Mouse (Mus musculus) neural tube, embryonic 10.5 days (tissue): ENCODE measurements at regions not wholly inside any gene's neighbourhood (a gene's known extent, or its start where the extent isn't known, plus 50 kb on each side); places are given as distances from the start of the nearest gene placed in this dataset.

Experiments used
- DNase-seq: peaks from one replicate; pipeline ENCODE4 v3.0.0-alpha.2; 2017; ENCODE audit warnings: low spot score; ENCODE audit errors: extremely low spot score

DNA sequence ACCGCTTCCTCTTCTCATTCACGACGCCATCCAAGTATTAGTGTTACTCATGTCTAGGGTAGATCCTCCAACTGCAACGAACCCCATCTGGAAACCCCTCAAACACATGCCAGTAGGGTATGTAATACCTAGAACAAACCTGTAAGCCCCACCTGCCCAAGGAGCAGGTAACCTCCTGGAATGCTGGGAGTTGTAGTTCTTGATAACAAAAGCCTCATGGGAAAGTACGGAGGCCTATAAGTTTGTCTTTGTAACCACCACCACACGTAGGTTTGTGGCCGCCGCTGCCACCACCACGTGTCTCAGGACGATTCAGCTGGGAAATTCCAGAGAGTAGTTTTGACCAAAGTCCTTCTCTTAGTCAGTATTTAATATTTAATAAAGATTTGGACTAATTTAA, 107.4 kb upstream of the Unc5b start:
- no peak for DNase-seq

DNA sequence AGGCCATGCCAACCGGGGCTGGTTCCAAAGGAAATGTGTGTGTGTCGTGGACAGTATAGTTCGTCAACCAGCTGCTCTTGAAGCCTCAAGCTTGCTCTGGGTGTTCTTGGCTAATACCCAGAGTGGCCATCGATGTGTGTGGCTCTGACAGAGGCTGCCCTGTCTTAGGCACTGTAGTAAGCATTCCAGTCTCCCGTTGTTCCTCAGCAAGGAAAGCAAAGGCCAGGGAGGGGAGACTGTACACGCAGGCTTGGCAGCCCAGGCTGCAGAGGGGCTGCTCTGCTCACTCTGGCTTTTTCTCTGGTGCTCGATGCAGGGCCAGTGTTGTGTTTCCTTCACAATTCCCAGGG, 106.1 kb upstream of the Unc5b start:
- no peak for DNase-seq

DNA sequence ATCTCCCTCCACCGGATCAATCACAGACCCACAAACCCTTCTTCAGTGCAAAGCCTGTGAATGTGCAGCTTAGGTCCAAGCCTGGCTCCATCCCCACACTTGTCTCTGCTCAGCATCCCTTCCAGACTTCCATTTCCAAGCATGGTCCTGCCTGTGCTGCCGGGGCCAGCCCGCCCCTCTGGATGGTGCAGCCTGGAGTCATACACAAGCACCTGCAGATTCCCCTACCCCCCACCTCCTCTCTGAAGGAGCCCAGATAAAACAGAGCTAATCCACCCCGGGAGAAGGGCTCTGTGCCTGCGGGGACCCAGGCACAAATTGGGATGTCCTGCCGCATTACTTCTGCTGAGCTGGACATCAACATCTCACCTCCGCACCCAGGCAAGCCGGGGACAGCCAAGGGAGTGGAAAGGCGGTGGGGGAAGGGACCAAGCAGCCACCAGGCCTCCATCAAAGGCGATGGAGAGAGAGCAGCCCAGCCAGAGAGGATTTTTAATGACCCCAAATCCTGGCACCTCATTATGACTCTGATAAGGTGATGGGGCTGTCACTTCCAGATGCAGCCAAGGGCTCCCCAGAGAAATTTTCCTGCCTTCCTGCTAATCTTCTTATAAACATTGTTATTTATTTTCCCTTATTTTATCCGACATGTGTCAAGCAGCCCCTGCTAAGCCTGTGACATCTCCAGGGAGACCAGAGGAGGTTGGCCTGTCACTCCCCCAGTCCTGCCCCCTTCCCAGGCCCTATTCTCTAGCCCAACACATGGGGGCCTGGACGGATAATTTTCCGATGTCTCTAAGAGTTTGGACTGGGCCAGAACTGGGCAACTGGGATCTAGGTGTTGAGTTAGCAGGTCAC, 105.5 kb upstream of the Unc5b start:
- DNase-seq, result no peak

DNA sequence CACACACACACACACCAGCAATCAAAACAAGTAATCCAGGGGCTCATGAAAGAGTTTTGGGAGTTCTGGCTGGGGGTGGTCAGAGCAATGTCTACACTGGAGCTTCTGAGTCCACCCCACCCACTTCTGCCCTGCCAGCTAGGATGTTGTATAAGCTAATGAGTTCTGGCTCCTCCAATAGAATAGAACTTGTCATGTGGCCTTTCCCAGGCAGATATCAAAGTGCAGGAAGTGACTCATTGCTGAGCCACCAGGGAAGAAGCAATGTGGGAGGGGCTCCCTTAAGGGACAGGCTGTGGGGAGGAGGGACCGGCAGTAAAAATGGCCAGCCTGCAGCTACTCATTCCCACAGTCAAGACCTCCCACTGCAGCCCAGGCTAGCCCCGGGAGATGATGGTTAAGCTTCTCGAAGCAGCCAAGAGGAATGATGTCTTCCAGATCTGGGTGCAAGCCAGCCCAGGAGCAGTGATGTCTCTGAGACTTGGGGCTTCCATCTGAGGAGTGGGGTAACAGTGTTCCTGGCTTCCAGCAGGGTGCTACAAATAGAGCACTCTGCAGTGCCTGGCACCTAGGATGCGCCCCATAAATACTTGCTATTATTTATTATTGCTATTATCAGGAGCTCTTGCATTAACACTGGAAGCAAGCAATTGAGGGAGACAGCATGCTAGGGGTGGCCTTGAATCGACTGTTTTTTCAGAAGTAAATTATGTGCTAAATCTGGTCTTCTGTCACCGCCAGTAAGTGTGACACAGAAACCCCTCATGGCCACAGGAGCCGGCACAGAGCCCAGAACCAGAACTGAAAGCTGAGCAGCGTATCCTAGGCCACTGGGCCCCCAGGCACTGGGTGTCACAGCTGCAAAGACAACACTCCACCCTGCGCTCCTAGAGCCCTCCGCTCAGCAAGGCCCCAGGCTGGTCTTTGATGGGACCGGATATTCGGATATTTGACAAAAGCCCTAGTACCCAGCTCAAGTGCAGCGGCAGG, 103.2 kb upstream of the Unc5b start:
- no peak for DNase-seq

DNA sequence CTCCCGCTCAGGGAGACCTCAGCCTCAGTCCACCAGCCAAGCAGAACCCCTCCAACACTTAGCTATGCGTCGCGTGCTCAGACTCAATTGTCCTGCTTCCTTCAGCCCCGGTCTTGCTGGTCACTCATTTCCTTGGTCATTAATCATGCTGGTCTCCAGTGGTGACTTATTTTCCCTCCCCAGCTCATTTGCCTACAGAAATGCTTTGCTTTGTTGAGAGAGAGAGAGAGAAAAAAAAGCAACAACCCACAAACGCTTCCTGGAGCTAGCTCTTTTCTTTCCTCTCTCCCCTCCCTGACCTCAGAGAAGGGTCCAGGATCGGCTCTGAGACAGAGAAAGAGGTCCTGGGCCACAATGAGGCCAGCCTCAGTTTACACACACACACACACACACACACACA, 102.5 kb upstream of the Unc5b start:
- DNase-seq, result no peak

DNA sequence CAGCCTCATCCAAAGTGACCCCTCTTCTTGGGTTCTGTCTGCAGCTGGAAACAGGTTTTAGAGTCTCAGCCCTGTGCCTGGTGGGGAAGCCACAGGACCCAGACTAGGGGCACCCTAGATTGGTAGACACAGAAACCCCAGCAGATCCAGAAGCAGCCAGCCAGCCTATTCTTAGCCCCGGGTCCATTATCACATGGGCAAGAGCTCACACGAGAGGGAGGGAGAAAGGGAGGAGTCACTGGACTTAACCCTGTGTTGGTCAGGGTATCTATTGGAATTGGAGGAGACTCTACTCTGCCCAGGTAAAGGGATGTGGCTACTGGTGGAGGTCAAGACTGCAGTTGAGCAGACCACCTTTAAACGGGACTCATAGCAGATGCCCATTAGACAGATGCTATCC, 101.5 kb upstream of the Unc5b start:
- no peak for DNase-seq

DNA sequence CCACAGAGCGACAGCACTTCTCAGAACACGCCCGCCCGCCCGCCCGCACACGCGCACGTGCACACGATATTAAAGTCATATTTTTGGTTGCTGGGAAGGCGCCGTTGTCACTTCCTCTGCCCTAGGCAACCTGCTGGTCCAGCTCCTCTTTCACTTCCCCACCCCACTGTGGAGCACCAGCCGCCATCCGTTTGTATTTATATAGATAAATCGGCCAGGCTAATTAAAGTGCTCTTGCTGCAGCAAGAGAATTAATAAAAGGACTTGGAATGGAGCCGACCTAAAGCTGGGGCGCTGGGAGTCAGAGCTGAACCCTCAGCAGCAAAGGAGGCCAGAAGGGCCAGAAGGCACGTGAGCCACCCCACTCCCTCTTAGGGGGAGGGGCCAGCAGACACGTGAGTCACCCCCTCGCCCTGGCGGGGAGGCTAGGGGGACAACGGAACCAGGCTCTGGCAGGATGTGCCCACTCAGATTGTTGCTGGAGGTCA, 100.6 kb upstream of the Unc5b start:
- DNase-seq, result no peak

DNA sequence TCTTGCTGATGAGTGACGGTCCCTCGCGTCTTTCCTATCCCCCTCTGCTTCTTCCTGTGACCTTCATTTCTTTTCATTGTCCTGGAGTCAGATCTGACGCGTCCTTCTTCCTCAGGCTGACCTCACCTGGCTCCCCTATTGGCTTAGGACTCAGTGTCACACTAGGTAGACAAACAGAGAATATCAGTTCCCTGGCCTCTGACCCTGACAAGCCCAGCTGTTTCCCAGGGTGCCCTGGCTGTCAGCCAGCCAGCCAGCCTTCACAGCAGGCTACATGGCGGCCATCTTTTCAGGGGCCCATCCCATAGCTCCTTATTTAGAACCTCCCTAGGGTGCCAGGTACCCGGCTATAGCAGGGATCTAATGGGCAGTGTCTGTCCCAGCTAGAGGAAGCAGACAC, 97.3 kb upstream of the Unc5b start:
- DNase-seq, result no peak

DNA sequence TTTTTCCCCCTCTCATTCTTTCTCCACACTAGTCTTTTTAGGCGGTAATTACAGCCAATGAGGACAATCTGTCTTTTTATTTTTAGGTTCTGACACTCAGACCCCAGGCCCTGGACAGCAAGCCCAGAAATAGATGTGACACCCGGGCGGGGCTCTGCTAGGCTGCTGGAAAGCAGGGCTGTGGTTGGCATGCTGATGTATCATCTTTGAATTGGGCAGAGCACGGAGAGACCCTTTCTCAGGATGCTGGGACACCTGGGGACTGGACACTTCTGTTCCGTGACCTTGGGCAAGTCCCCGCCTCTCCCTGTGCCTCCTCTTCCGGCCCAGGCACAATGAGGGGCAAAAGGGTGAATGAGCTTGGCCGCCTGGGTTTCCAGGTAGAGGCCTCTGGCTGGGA, 96.8 kb upstream of the Unc5b start:
- no peak for DNase-seq

DNA sequence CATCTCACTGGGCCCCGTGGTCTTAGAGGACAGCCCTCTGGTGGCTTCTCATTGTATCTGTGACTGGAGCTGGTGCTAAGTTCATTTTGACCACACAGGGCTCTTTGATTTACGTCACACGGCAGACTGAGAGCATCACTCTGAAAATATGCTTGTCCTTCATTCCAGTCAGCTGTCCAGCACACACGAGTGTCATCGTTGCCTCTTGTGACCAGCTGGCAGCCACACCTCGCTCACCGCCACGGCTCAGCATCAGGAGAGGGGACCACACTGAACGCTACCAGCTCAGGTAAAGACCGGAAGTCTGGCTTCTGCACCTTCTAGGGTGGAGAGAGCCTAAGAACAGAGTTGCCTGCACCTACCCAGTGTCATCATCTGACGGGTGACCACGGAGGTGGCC, 95.3 kb upstream of the Unc5b start:
- no peak for DNase-seq

DNA sequence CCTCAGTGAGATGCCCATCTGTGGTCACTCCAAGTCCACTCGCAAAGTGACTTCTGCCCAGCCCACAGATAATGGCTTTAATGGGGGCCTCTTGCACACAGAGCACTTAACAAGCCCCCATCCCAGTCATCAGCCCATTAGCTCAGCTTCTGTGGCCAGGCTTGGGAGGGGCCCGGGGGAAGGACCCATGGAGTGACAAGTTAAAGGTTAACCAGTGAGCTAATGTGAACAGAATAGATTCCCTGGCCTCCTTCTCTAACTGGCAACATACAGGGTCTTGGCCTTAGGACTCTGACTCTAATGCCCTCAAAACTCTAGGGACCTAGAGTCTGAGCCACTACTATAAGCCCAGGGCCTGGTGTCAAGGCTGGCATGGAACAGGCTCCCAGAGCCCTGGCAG, 94.3 kb upstream of the Unc5b start:
- no peak for DNase-seq

DNA sequence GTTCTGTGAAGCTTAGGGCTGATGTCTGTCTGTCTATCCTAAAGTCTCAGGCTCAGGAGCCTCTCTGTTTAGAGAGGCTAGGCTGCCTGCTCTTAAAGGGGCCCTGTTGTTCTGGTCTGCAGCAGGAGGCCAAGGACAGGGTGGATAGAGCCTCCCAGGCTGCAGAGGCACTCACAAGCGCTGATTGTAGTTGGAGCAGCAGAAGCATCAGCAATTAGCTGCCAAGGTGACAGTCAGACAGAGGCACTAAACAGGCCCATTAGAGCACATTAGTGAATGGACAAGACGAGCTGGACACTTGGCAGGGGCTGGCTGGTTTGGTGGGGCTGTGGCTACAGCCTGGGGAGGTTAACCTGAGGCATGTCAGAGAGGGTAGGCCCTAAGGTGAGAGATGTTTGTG, 93.8 kb upstream of the Unc5b start:
- no peak for DNase-seq

DNA sequence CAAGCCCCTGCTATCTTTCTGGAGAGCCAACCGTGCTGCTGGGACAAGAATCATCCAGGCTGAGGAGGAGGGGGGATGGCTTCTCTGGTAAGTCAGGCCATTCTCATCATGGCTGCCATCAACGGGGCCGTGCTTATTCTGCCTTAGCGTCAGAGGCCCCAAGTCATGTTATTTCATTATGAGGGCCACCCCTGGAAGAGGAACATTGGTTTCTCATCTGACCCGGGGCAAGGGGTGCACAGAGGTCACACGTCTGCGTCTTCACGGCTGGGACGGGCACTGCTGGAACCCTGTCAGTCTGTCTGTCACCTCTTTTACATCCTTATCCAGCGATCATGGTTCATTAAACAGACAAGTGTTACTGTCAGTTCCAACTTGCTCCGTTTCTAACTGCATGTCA, 92.4 kb upstream of the Unc5b start:
- no peak for DNase-seq

DNA sequence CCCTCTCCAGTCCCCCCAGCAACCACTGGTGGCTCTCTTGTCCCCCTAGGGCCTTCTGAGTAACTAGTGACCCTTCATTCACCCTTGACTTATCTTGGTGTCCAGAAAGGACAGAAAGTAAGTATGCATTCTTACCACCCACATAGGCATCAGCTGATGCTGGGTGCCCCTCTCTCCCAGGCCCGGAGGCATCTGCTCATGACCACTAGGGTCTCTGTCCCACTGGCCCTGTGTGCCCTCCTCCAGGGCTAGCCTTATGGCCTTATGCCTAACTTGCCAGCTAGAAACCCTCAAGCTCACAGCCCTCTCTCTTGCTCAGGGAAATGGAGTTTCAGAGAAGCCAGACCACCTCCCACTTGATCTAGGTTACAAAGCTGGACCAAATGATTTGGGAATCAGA, 89.2 kb upstream of the Unc5b start:
- DNase-seq, result no peak

DNA sequence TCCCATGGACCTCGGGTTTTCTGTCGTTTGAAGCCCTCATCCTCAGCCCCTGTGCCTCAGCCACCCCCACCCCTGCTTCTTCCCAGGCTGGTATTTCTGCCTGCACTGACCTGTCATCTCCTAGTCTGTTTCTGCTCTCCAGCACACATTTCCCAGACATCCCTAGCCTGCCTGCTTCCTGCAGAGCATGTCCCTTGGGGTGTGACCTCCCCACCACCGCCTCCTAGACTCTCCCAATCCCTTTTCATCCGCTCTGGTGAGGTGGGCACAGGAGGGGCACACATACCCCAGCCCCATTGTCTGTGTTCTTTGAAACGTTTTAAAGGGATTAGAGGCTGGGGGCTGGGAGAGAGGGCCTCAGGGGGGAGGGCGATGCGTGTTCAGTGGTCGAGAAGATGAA, 86.6 kb upstream of the Unc5b start:
- no peak for DNase-seq

DNA sequence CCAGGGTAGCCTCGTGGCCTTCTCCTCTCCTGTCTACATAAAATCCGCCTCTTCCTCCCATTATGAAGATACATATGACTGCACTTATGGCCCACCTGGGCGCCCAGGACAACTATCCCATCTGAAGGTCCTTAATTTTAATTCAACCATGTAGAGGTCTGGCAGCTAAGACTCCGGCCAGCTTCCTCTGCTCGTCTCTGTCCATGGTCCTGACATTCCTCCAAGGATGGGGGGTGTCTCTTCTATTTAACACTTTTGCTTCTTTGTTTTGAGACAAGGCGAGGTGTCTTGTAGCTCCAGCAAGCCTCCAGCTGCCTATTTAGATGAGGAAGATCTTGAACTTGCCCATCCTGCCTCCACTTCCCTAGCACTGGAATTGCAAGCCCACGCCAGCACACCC, 83.0 kb upstream of the Unc5b start:
- no peak for DNase-seq

DNA sequence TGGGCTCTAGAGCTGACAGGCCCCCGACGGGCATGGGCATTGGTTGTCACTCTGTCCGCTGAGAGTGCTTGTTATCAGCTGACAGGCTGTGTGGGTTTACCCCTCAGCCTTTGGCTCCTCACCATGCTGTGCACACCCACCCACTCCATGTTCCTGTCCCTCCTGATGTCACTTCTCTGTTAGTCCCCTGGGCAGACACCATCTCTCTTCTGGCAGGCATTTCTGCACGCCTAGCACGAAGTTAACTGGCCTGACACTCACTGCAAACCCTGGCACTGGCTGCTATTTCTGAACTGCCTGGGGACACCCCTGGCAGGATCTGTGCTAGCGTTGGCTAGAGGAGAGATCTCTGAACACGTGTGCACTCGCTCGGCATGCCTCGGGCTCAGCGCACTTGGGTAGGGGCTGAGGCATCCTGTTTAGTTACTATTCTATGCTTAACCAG, 82.1 kb upstream of the Unc5b start:
- DNase-seq, result no peak

DNA sequence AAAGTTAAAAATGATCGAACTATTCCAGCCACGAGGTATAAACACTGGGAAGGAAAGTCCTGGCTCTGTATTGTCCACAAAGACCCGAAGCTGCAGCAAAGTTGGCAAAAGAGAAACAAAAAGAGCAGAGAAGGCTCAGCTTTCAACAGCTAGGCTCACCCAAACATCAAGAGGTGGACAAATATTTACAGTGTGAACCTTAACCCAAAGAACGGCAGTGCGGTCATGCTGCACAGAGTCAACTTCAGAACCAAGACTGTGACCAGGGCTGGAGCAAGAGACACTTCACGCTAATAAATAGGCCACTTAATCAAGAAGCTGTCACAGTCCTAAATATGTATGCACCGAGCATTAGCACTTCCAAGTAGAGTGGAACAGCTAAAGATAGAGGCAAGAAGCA, 73.0 kb upstream of the Unc5b start:
- DNase-seq, result no peak

DNA sequence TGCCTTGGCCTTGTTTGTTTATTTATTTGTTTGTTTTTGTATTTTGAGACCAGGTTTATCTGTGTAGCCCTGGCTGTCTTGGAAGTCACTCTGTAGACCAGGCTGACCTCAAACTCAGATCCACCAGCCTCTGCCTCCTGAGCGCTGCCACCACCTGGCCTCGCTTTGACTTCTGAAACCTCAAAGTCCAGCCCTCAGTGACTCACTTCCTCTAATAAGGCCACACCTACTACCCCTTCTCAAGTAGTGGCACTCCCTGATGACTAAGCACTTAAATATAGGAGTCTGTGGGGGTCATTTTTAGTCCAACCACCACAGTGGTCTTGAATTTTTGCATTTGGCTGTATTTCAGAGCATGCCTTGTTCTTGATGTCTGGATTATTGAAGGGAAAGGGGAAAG, 69.6 kb upstream of the Unc5b start:
- DNase-seq, result no peak

DNA sequence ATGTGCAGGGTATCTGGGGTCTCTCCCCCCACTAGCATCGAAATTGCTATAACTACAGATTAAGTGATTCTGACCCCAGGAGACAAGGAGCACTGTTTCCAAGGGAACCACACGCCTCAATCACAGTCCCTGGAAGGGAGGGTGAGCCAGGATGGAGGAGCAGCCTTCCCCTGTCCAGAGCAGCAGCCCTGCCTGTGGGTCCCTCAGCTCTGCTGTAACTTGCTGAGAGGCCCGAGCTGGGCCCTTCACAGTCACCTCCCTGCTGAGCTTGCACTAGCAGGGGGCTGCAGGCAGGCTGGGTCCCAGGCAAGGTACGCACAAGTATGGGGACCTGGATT, 62.4 kb upstream of the Unc5b start:
- DNase-seq, result no peak

DNA sequence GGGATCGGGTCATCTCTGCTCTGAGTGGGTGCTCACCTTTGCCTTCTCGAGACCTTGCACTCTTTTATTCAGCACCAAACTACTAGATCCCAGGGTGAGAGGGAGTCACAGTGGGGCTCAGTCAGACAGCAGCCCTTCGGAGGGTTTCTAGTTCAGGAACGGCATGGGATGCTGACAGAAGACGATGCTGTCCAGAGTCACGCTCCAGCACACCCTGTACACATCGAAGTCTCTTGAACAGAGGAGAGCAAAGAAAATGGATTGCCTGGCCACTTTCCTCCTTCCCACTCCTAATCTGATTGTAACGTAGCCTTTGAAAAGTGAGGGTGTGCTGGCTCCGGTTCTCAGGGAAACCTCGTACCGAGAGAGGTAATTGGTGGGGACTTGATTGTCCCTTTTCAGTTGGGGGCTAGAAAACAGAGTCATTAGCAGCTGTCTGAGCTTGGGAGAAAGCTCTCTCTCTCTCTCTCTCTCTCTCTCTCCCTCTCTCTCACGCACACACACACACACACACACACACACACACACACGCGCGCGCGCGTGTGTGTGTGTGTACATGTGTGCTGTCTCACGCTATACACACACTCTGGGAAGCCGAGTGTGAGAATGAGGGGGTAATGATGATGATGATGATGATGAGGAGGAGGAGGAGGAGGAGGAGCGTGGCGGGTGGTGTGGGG, 61.9 kb upstream of the Unc5b start:
- no peak for DNase-seq

DNA sequence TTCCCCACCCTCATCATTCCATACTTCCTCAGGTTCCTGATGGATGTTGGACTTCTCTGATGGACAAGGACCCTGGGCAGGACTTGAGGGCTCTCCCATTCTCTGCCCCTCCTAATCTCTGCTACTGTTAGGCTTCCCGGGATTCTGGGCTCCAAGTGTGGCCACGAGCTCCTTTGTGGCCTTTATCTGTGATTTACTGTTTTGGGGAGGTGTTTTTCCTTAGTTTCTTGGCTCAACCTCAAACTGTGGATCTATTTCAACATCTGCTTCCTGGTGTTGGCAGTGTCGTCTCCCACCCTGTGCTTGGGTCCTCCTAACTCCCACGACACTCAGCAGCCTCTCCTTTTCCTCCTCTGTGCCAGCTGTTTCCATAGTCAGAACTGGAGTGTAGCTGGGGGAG, 61.3 kb upstream of the Unc5b start:
- no peak for DNase-seq
